Mouse (Mus musculus) adrenal gland, adult (tissue): ENCODE results near the gene Tlk1.
"Not testable (repeated sequence)": the region's sequence is repeated elsewhere in the genome, so short reads cannot be mapped to it uniquely, and the experiment has no call there.

Experiments
- DNase-seq, 2 experiments: peaks; one replicate each; pipeline ENCODE4 v3.0.0; 2022 to 2023; ENCODE audit warnings: low spot score in 1 of 2; ENCODE audit not compliant: inconsistent age in 2 of 2

Gene Tlk1

DNA sequence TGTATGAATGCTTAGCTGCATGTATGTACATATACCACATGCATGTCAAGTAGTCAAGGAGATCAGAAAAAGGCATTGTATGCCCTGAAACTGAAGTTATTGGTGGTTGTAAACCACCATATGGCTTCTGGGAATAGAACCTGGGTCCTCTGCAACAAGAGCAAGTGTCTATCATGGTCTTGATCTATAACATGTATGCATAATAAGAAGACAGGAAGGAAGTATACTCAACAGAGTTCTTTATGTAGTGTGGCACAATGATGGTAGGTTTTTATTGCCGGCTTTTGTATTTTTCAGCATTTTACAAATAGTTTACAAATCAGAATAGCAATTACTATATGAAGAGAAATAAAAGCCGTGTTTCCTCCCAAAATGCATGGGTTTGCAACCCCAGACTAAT lies 9.7 kb upstream of the Tlk1 start:
- no peak for DNase-seq

DNA sequence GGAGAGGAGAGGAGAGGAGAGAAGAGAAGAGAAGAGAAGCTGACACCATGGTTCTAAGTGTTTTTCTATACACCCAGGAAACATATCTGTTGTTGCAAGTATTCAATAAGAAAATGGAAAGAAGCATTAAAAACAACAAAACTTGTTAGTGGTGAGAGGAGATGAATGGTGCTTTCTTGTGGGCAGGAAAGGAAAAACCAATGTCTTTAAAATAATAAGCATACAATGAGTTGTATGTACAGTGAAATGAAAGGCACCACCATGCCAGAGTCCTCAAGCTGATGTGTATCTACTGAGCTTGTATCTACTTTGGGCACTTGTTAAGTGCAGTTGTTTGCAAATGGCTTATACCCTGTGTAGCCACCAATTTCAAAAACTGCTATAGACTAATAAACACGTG lies 7.7 kb upstream of the Tlk1 start:
- DNase-seq, result no peak

DNA sequence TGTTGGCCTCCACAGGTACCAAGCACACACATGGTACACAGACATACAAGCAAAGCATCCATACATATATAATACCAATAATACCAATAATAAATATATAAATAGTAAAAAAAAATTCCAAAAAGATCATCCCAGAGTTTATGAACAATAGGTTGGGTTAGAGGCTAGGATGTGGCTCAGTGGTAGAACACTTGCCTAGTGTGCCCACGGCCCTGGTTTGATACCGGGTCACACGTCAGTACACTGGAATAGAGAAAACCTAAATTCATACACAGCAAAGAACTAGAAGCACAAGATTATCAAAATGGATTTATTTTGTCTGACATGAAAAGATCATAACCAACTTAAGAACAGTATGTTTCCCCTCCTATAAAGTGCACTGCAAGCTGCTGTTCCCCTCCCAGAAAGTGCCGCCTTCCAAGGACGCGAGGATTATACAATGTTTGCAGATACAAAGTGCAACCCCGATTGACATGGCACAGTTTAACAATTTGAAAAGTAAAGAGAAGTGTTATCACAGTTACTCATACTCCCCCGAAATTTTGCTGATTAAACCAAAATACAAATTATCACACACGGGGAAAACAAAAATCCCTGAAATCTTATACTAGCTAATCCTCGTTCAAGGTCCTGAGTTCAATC lies 6.3 kb upstream of the Tlk1 start:
- DNase-seq, result no peak

DNA sequence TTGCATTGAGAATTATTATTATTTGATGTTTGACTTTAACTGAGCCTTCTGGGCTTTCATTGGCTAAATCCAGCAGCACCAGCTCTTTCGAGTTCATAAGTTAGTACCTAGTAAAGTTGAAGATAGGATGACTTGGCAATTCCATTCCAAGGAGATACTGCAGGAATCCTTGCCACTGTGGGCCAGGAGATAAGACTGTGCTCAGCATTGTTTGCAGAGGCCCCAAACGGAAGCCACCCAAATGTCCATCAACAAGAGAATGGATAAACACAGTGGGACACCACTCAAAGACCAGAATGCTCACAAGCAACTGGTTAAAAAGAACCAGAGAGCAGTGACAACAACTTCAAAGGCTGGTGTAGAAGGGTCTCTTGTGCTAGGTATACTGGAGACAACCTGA lies 5.2 kb upstream of the Tlk1 start:
- DNase-seq, result no peak

DNA sequence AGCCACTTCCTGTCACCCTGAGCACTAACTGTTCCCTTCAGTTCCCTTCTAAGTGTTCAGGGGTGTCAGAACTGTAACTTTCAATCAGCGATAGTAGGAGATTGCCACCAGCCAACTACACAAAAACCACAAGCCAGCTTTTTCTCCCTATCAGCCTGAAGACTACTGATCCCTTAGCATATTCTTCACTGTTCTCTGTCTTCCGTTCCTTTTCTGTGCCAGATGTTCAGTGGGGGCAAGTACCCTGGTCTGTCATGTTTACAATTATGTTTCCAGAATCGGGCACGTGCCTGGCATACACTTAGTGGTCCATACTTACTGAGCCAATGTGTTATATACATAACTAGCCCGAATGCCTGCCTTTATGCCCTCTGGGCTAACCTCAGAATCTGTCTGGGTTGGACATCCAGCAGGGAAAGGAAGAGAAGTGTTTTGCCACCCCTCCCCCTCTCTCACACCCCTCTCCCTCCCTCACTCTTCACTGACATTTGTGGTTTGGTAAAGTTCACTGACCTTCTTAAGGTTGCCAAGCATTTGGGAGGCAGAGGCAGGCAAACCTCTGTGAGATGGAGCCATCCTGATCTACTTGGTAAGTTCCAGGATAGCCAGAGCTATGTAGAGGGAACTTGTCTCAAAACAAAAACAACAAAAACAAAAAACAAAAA lies 4.5 kb upstream of the Tlk1 start:
- DNase-seq, result no peak

DNA sequence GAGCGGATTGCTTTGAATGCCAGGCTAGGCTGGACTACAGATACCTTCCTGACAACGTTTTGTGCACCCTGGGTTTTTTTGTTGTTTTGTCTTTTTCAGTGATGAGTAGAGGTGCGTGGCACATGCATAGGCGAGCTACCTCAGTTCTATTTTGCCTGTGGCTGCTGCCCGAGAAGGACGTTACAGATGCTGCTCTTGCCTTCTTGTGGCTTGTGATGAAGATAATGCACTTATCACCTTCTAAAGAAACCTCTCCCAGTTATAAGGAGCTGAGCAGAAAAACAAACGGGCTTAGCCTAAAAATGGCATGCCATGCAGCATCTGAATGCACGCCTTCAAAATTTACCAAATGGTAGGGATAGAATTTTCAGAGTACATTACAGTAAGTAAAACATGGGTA lies 2.3 kb upstream of the Tlk1 start:
- no peak for DNase-seq

DNA sequence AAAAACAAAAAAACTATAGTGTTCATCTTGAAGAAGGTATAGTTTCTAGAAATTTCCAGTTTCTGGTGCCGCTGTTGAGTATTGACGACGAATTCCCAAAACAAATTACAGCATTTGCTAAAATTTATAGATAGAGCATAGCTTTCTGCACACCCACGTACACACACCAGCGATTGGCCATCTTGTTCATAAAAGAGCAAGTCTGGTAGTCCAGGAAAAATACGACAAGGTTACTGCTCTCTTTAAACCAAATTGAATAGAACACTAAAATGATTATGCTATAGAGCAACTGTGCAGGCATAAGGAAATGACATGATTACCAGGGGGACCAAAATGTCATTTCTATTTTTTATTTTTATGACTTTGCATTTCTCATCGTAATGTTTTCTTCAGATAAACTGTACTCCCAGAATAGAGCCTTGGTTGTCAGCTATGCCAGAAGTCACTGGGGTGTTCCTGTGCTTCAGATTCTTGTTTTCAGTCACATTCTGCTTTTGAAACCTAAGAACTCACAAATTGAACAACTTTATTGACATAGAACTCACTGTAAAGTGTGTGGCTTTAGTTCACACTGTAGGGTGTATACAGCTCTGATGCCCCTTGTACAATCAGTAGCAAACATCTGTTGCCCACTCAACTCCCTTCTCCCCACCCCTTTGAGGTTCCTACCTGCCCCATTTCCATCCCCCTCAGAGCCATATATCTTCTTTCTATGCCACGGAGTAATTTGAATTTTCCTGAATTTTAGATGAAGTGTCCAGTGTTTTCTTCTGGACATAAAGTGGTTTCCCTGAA lies 1.1 kb upstream of the Tlk1 start:
- DNase-seq, result no peak

DNA sequence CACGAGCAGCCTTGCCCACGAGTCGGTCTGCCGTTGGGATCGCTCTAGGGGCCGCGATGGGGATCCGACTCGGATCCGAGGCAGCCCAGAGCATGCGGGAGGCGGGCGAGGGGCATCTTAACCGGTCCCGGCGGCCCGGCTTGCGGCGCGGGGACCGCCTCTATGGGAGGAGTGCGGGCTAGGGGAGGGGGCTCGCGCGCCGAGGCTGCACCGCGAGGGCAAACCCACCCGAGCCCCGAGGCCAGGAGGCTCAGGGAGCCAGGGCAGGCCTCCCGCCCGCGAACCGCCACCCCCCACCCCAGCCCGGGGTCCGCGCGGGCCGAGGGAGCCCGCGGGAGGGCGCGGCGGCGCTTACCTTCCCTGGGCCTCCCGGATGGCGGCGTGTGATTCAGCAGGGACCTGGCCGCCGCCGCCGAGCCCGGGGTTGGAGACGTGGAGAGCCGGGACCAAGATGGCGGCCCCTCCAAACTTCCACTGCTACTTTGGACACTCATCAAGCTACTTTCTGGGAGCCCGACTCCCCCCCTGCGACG lies 624 bp downstream of the Tlk1 start:
- DNase-seq, result peak in 1 of 2 experiments; percentile 94

DNA sequence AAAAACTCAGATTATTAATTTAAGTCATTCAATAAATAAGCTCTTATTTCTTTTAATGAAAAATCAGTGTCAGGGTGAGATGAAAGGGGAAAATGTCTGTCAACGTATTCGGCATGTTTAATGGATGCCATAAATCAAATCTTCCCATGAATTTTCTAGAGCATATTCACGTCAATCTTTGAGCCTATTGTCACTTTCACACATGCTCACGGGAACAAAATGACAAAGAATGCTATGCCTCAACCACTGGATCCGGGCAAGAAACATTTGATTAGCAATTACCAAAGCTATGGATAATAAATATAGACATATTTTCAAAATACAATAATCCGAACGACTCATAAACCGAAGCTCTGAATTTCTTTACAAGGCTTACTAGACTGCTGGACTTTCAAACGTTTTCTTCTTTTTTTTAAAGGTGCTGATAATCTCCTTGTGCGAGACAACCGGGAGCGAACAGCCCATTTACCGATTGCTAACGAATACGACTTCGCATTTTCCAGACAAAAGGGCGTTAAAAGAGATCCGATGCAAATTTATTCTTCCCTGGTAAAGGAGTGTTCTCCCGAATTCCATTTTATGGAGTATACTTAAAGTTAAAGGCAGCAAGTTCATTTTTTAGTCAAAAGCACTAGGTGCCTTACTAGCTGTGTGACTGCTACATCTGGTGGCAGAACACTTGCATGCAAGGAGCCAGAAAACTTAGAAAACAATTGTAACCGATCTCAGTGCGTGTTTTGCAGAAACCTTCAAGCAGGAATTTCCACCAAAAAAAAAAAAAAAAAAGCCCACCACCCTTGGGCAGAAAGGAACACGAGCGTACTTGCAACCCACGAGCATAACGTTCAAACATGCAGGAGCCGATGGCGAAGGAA lies 1.4 kb downstream of the Tlk1 start:
- DNase-seq, result peak; percentile 24 to 80

DNA sequence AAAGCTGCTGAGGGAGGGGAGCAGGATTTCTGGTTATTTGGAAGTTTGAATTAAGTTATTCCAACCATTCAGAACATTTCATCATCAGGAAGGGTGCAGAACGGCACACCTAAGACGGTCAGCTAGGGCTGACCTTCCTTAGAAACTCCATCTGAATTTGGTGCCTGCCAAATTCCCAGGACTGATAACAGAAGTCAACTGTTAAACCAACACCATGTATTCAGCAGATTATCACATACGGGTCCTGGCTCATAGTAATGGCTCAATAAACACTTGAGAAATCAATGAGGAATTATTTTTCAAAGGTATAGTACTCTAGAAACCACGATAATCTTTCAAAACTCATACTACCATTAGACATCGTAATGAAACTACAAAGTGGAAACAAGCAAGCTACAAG lies 2.1 kb downstream of the Tlk1 start:
- no peak for DNase-seq

DNA sequence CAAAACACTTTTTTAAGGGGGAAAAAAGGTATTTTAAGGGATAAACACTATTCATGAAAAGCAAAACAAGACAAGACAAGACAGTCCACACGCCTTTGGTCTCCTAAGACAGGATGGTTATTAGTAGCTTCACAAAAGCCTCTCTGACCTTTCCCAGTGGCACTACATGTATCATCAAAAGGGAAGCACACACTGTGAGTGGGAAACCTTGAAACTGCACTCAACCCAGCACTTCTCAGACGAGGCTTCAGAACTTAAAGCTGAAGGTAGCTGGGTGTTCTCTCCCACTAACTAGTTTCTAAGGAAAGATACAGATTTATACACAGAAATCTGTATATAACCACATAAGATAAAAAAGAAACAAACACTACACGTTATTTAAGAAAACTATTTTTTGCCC lies 8.6 kb downstream of the Tlk1 start:
- peak in 1 of 2 experiments; percentile 59 for DNase-seq

DNA sequence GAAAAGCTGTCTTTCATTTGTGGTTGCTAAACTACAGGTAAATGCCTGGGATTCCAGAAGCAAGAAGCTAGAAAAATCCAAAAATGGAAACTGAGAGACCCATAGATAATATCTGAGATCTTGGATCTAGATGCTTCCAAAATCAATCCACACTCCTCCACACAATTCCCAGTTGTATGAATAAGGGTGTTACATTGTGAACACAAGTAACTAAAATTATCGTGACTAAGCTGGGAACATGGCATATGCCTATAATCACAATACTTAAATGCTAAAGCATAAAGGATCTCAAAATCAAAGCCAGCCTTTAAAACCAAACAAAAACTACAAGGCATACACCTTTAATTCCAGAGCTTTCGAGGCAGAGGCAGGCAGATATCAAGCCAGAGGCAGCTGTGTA lies 9.5 kb downstream of the Tlk1 start:
- no peak for DNase-seq

DNA sequence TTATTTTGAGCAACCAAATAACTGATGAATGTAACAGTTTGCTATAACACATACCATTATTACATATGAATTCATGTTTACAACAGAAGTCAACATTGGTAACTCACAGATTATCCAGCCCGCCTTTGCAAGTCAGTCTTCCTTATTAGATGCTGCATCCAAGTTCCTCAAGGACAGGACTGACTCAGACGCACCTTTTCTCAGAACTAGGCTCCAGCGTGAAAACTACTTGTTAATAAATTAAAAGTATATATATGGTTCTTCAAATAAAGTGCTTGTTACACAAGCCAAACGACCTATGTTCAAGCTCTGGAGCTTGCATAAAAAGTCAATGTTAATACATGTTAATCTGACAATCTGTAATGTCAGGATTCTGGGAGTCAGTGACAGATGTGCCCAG lies 11.9 kb downstream of the Tlk1 start:
- DNase-seq, result peak in 1 of 2 experiments; percentile 60

DNA sequence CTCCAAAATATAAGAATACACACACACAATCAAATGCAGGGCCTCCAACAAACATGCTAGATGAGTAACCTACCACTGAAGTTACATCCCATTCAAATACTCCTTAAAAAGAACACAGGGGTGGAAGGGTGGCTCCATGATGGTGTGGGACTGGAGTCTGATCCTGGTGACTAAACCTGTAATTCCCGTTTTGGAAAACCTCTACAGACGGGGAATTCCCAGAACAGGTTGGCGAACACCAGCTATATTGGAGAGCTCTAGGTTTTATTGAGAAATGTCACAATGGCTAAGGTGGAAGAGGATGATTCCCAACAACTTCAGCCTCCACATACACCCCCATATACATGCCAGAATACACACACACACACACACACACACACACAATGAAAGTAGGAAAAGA lies 14.1 kb downstream of the Tlk1 start:
- DNase-seq, result no peak

DNA sequence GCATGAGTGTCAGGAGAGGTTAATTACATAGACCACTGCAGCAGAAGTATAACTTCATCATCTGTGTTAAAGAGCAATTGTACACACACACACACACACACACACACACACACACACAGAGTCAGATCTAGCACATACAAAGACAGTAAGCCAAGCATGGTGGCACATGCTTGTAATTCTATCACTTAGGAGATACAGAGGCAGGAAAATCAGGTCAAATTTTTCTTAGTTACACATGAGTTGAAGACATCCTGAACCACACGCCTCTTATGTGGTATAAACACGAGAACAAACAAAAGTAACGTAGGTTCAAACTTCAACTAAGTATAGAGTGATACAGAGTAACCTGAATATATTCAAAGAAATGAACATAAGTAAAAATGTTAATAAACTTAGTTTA lies 15.6 kb downstream of the Tlk1 start:
- no peak for DNase-seq

DNA sequence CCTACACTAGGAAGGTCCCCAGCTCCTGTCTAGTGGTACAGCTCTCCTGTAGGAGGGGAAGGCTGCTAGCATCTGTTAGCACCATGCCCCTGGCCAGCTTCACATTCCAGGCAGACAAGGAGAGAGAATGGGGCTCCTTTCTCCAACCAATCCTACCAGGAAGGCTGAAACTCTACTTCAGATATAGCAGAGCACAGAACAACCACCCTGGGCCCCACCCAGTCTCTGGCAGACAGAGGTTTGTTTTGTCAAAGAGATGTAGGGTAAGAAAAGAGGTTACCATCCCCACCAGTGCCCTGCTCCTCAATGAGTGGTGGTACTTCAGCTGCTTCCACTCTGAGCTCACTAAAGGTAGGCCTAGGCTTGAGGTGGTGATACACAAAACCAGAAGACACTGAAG lies 16.8 kb downstream of the Tlk1 start:
- no peak for DNase-seq

DNA sequence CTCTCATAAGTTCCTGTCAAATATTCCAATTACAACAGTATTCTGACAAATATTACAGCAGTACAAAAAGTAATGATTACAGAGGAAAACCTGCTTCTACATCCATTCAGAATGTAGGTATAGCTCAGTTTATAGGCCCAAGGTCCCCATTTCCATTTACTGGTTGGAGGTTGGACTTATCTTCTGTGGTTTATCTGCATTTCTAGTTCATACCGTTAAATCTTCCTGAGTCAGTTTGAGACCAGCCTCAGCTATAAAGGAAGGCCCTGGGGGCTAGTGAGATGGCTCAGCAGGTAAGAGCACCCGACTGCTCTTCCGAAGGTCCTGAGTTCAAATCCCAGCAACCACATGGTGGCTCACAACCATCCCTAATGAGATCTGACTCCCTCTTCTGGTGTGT lies 17.9 kb downstream of the Tlk1 start:
- not testable (repeated sequence) for DNase-seq

DNA sequence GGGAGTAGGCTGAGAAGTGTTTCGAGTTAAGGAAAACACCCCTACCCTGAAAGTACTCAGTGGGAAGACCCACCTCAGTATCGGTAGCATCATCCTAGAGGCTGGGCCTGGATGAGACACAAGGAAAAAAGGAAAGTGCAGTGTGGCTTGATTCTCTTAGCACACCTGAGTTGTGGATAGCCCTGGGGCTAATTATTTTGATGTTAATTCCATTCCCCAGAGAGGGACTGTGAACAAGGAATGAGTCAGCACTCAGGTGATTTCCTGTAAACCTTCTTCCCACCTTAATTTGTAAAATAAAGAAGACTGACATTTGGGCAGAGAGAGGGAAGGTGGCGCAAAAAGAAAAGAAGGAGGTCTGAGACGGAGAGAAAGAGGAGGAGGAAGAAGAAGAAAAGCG lies 19.5 kb downstream of the Tlk1 start:
- DNase-seq, result no peak

DNA sequence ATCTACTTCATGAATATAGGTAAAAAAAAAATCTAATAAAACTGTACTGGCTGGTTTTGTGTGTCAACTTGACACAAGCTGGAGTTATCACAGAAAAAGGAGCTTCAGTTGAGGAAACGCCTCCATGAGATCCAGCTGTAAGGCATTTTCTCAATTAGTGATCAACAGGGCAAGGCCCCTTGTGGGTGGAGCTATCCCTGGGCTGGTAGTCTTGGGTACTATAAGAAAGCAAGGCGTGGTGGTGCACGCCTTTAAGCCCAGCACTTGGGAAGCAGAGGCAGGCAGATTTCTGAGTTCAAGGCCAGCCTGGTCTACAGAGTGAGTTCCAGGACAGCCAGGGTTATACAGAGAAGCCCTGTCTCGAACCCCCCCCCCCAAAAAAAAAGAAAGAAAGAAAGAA lies 21.8 kb downstream of the Tlk1 start:
- not testable (repeated sequence) for DNase-seq

DNA sequence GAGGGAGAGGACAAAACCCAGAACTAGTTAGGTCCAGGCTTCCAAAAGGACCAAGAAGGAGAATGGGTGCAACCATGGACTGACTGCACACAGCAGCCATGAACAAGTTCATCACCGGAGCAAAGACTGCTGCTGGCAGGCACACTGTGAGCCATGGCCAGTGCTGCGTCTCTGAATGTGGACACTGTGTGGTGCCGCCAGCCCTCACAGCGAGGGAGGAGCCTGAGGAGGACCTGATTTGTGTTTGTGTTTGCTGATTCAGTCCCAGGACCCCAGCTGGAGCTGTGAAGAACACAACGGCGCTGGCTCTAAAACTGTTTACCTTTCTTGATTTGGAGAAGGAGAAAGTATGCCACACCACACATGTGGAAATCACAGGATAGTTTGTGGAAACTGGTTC lies 22.9 kb downstream of the Tlk1 start:
- no peak for DNase-seq

DNA sequence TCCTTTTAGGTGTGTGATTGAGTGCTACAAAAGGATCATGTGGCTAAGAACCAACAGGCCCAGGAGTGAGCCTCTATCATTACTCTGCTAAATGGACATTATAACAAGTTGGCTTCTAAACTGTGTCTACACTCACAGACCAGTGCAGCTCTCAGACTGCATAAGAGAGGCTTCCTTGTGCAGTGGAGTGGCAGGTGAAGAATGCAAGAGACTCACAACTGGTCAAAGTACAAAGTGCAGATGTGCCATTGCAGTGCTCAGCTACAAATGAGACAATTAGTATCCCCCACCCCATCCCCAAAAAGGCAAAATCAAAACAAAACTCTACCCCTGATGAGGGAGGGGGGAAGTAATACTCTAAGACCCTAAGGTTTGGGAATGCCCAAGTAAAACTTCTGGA lies 24.0 kb downstream of the Tlk1 start:
- DNase-seq, result no peak
